Mouse (Mus musculus) left cerebral cortex, adult 8-10 months (tissue): ENCODE results near the gene Espn. TPM values are rescaled to one million over a fixed set of nuclear protein-coding genes. Genes with fewer than 3 reads are reported as not detected.

ENCODE experiments used
- DNase-seq, 2 experiments: peaks; one replicate each; pipeline ENCODE4 v3.0.0; 2022; ENCODE audit warnings: low spot score in 2 of 2
- total RNA-seq, 4 experiments: library from RNA; stranded (reverse); gene quantifications; 2 replicates each; pipeline ENCODE4 v1.2.4; 2022

Espn gene
- total RNA-seq, 4 experiments from 2014 or later = 2.1 to 3.2 (median 2.6) TPM

GRCm38 (mm10) chr4:152100541-152100940 lies 51.6 kb downstream of the Espn start:
- peak in 1 of 2 experiments; percentile 83 for DNase-seq

GRCm38 (mm10) chr4:152097911-152098799 lies 54.0 kb downstream of the Espn start:
- DNase-seq = no peak

GRCm38 (mm10) chr4:152096927-152097326 lies 55.2 kb downstream of the Espn start:
- no peak for DNase-seq

GRCm38 (mm10) chr4:152095937-152096910 lies 55.9 kb downstream of the Espn start:
- DNase-seq = no peak

- no peak for DNase-seq
Measured at GRCm38 (mm10) chr4:152094233-152094632, 57.9 kb downstream of the Espn start.

- DNase-seq = no peak
Measured at GRCm38 (mm10) chr4:152092751-152093293, 59.3 kb downstream of the Espn start.

- DNase-seq = no peak
Measured at GRCm38 (mm10) chr4:152090191-152090590, 62.0 kb downstream of the Espn start.

- DNase-seq = peak; percentile 47 to 94
Measured at GRCm38 (mm10) chr4:152088556-152089120, 63.5 kb downstream of the Espn start.

- DNase-seq = peak in 1 of 2 experiments; percentile 72
Measured at GRCm38 (mm10) chr4:152088133-152088532, 64.0 kb downstream of the Espn start.

- DNase-seq = no peak
Measured at GRCm38 (mm10) chr4:152087211-152088081, 64.7 kb downstream of the Espn start.

- no peak for DNase-seq
Measured at GRCm38 (mm10) chr4:152086505-152087210, 65.5 kb downstream of the Espn start.

GRCm38 (mm10) chr4:152084616-152085015 lies 67.6 kb downstream of the Espn start:
- DNase-seq = no peak

- DNase-seq = no peak
Measured at GRCm38 (mm10) chr4:152083611-152084220, 68.5 kb downstream of the Espn start.

- no peak for DNase-seq
Measured at GRCm38 (mm10) chr4:152079931-152080330, 72.2 kb downstream of the Espn start.

- DNase-seq = no peak
Measured at GRCm38 (mm10) chr4:152079261-152079660, 72.9 kb downstream of the Espn start.

GRCm38 (mm10) chr4:152078105-152078530 lies 74.1 kb downstream of the Espn start:
- peak in 1 of 2 experiments; percentile 66 for DNase-seq

- no peak for DNase-seq
Measured at GRCm38 (mm10) chr4:152077191-152077590, 75.0 kb downstream of the Espn start.

- no peak for DNase-seq
Measured at GRCm38 (mm10) chr4:152074548-152074947, 77.6 kb downstream of the Espn start.

- DNase-seq = no peak
Measured at GRCm38 (mm10) chr4:152073715-152074114, 78.5 kb downstream of the Espn start.
